Mouse (Mus musculus) liver, adult 2 months (tissue): ENCODE measurements at regions not wholly inside any gene's neighbourhood (a gene's known extent, or its start where the extent isn't known, plus 50 kb on each side); places are given as distances from the start of the nearest gene placed in this dataset.

Source experiments
- DNase-seq: peaks from one replicate; pipeline ENCODE4 v3.0.0-alpha.2; 2011; ENCODE audit warnings: low read depth, low spot score; ENCODE audit errors: extremely low read depth
- H3K27ac ChIP-seq: fragments of 200-500 bp; replicated peaks from 2 replicates; pipeline ENCODE4 v1.5.1; 2012; ENCODE audit warnings: low read depth, mild to moderate bottlenecking, control low read depth, inconsistent platforms, low read length; ENCODE audit not compliant: insufficient read depth
- H3K27me3 ChIP-seq: fragments of 200-500 bp; 2 replicates; pipeline ENCODE4 v1.6.1; 2012; ENCODE audit warnings: mild to moderate bottlenecking, moderate library complexity, low read length, inconsistent platforms; ENCODE audit not compliant: control insufficient read depth, insufficient read depth
- H3K36me3 ChIP-seq: fragments of 200-500 bp; 2 replicates; pipeline ENCODE4 v1.6.1; 2012; ENCODE audit warnings: low read length, inconsistent platforms; ENCODE audit not compliant: control insufficient read depth, insufficient read depth
- H3K4me1 ChIP-seq: fragments of 200-500 bp; 2 replicates; pipeline ENCODE4 v1.6.1; 2011; ENCODE audit warnings: low read length; ENCODE audit not compliant: control insufficient read depth, insufficient read depth
- H3K4me3 ChIP-seq: fragments of 200-500 bp; 2 replicates; pipeline ENCODE4 v1.5.1; 2011; ENCODE audit warnings: low read depth, mild to moderate bottlenecking, control low read depth, low read length, moderate library complexity; ENCODE audit not compliant: insufficient read depth
- H3K79me2 ChIP-seq: fragments of 200-500 bp; 2 replicates; pipeline ENCODE4 v1.6.1; 2012; ENCODE audit warnings: inconsistent platforms, mild to moderate bottlenecking, low read length, moderate library complexity; ENCODE audit not compliant: control insufficient read depth, insufficient read depth
- H3K9ac ChIP-seq: fragments of 200-500 bp; 2 replicates; pipeline ENCODE4 v1.6.1; 2012; ENCODE audit warnings: low read depth, mild to moderate bottlenecking, control low read depth, inconsistent platforms, low read length
- CTCF ChIP-seq: fragments of 200-500 bp; IDR thresholded peaks from 2 replicates; pipeline ENCODE4 v1.5.1; 2011; ENCODE audit warnings: low read depth, low read length, control low read depth
- POLR2A ChIP-seq: fragments of 200-500 bp; IDR thresholded peaks from 2 replicates; pipeline ENCODE4 v1.6.1; 2011; ENCODE audit warnings: low read length, control low read depth; ENCODE audit not compliant: insufficient read depth; ENCODE audit errors: extremely low read depth
- WGBS: fragments of 180-500 bp; shearing (Covaris S2); methylation state at CpG from one replicate; pipeline ENCODE4 v1.1.7; 2018; 5-methylcytosine and 5-hydroxymethylcytosine counted together

DNA sequence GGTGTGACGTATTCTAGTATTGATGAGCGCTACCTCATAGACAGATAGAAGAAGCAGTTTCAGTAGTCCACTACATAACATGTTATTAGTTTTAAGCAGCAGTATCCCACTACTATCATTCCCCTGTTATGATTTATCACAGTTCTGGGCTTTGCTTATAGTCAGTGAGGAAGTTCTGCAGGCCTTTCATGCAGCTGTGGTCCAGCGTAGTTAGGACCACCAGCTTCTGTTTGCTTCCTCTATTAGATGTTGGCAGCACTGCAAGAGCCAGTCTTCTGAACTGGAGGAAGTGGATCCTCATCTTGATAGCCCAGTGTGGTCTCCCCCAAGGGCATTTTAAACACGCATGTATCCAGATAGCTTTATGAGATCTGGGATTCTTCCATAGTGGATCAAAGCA is 147.4 kb upstream of the Trib2 start:
- no peak overlapping the region for H3K4me3 ChIP-seq
- 90% methylated on average over 4 of the region's 4 CpGs for WGBS
- H3K36me3 ChIP-seq: no peaks in the 10 kb centered on the region
- H3K4me1 ChIP-seq: no peaks in the 10 kb centered on the region
- TF ChIP-seq CTCF (no peak), POLR2A (no peak)
- H3K27me3 ChIP-seq: no peaks in the 10 kb centered on the region
- H3K79me2 ChIP-seq: no peaks in the 10 kb centered on the region
- H3K9ac ChIP-seq: no peak overlapping the region
- no peak for DNase-seq
- no peak overlapping the region for H3K27ac ChIP-seq

GRCm38 (mm10) chr12:15961834-15962233 is 145.1 kb upstream of the Trib2 start:
- TF ChIP-seq POLR2A (no peak), CTCF (no peak)
- whole genome bisulfite sequencing: 84% methylated on average over 2 of the region's 2 CpGs
- no peaks in the 10 kb centered on the region for H3K79me2 ChIP-seq

GRCm38 (mm10) chr12:15937443-15938237 is 120.9 kb upstream of the Trib2 start:
- Histone ChIP-seq H3K27me3 (no peaks in the 10 kb centered on the region), H3K4me1 (no peaks in the 10 kb centered on the region), H3K9ac (no peak overlapping the region), H3K4me3 (no peak overlapping the region), H3K36me3 (no peaks in the 10 kb centered on the region), H3K27ac (no peak overlapping the region), H3K79me2 (no peaks in the 10 kb centered on the region)
- no peak for DNase-seq
- WGBS: 72% methylated on average over 8 of the region's 8 CpGs
- TF ChIP-seq POLR2A: no peak
- no peak for TF ChIP-seq CTCF

More at GRCm38 (mm10) chr12:15961834-15962233, 145.1 kb upstream of the Trib2 start:
- Histone ChIP-seq H3K36me3 (no peaks in the 10 kb centered on the region), H3K27ac (no peak overlapping the region), H3K4me1 (no peaks in the 10 kb centered on the region), H3K27me3 (no peaks in the 10 kb centered on the region), H3K4me3 (no peak overlapping the region), H3K9ac (no peak overlapping the region)
- DNase-seq: no peak

DNA sequence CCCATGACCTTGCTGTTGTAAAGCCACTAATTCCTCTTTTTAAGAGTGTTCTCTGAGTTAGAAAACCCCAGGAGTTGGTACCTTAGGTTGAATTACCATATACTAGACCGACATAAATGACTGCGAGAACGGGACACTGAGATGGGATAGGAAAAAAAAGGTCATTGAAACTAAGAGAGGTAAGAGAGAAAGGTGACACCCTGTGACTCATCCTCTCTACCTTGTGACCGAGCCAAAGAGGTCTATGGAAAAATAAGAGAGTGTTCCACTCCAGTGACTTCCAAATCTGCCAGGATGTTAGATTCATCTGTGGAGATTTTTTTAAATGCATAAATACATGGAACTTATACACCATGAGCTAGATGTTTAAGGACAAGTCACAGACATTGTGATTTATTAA is 115.3 kb upstream of the Trib2 start:
- no peak for DNase-seq
- H3K79me2 ChIP-seq: no peaks in the 10 kb centered on the region
- 93% methylated on average over 4 of the region's 4 CpGs for WGBS
- H3K4me3 ChIP-seq: no peak overlapping the region
- H3K27me3 ChIP-seq: no peaks in the 10 kb centered on the region
- no peaks in the 10 kb centered on the region for H3K4me1 ChIP-seq
- no peak overlapping the region for H3K27ac ChIP-seq
- H3K36me3 ChIP-seq: no peaks in the 10 kb centered on the region
- H3K9ac ChIP-seq: no peak overlapping the region
- no peak for TF ChIP-seq POLR2A
- TF ChIP-seq CTCF: no peak

- no peaks in the 10 kb centered on the region for H3K79me2 ChIP-seq
- no peaks in the 10 kb centered on the region for H3K27me3 ChIP-seq
- no peak for DNase-seq
- no peak for TF ChIP-seq CTCF
- TF ChIP-seq POLR2A: no peak
- no peak overlapping the region for H3K4me3 ChIP-seq
- H3K27ac ChIP-seq: no peak overlapping the region
- no peak overlapping the region for H3K9ac ChIP-seq
- WGBS: 87% methylated on average over 4 of the region's 4 CpGs
- H3K4me1 ChIP-seq: no peaks in the 10 kb centered on the region
- no peaks in the 10 kb centered on the region for H3K36me3 ChIP-seq
Observed at GRCm38 (mm10) chr12:15931535-15931934, 114.8 kb upstream of the Trib2 start.

GRCm38 (mm10) chr12:15930155-15930554 is 113.4 kb upstream of the Trib2 start:
- Histone ChIP-seq H3K79me2 (no peaks in the 10 kb centered on the region), H3K9ac (no peak overlapping the region), H3K27ac (no peak overlapping the region), H3K4me3 (no peak overlapping the region), H3K36me3 (no peaks in the 10 kb centered on the region), H3K4me1 (no peaks in the 10 kb centered on the region), H3K27me3 (no peaks in the 10 kb centered on the region)
- 96% methylated on average over 3 of the region's 3 CpGs for WGBS
- DNase-seq: no peak
- TF ChIP-seq POLR2A (no peak), CTCF (no peak)
